Mouse (Mus musculus) effector memory CD4-positive, alpha-beta T cell, adult 5 months (primary cell): ENCODE data around the gene Scd3. TPM values are rescaled to one million over a fixed set of nuclear protein-coding genes. Genes with fewer than 3 reads are reported as not detected.

ENCODE experiments used
- polyA plus RNA-seq: library from polyadenylated mRNA; unstranded; fragments of 100-300 nt; shearing (Covaris generic); gene quantifications from one replicate; pipeline ENCODE4 v1.2.1, GENCODE M21; 2017

Scd3 gene
- not detected for polyA plus RNA-seq

GRCm38 (mm10) chr19:44203015-44203564 is at the start of gene Scd3:
TSS of gene Scd3 (plus strand) at chr19:44203269.

GRCm38 (mm10) chr19:44192342-44192741 is 10.7 kb upstream of the Scd3 start, which contains the start of gene Pkd2l1:
TSS of gene Pkd2l1 (minus strand) at chr19:44192442.

GRCm38 (mm10) chr19:44292941-44293768 is 90.1 kb downstream of the Scd3 start, which contains the start of gene Scd2:
TSS of gene Scd2 (plus strand) at chr19:44293674.

Other genes with a start within 250 kb of the Scd3 start
- gene Cpn1, start 216.7 kb upstream of the Scd3 start, polyA plus RNA-seq = not detected
- not detected for gene Cyp2c23, start 174.1 kb upstream of the Scd3 start, polyA plus RNA-seq
- 5.3 TPM for gene Erlin1, start 133.5 kb upstream of the Scd3 start, polyA plus RNA-seq
- 88.2 TPM for gene Chuk, start 95.8 kb upstream of the Scd3 start, polyA plus RNA-seq
- 21.6 TPM for gene Cwf19l1, start 67.4 kb upstream of the Scd3 start, polyA plus RNA-seq
- gene Bloc1s2, start 56.8 kb upstream of the Scd3 start, polyA plus RNA-seq = 69.6 TPM
- gene Pkd2l1, start 10.8 kb upstream of the Scd3 start, polyA plus RNA-seq = not detected
- gene Scd2, start 90.4 kb downstream of the Scd3 start, polyA plus RNA-seq = 17.7 TPM
- gene Scd4, start 129.8 kb downstream of the Scd3 start, polyA plus RNA-seq = 0.26 TPM
- gene Scd1, start 204.6 kb downstream of the Scd3 start, polyA plus RNA-seq = 0.62 TPM